Mouse (Mus musculus): ENCODE measurements around the gene Gipc3. TPM values are rescaled to one million over a fixed set of nuclear protein-coding genes. Genes with fewer than 3 reads are reported as not detected.

Gene Gipc3
- polyA plus RNA-seq, 1 experiment from 2014 or later = not detected

GRCm38 (mm10) chr10:81334324-81334723 lies 8.7 kb downstream of the Gipc3 start:
- 0 out of 2 replicates have a peak, but pooled peaks cover 1% of the 10 kb centered on the region for H3K36me3 ChIP-seq
- H3K4me3 ChIP-seq = no peak overlapping the region; the same call in 1 of the 2 replicates
- DNase-seq (ENCODE audit: low spot score) = no peak
- H3K9me3 ChIP-seq (replicated peaks) = no peaks in the 10 kb centered on the region
- H3K27me3 ChIP-seq (ENCODE audit: low read depth, poor library complexity, severe bottlenecking) = peaks cover 76% of the 10 kb centered on the region
- H3K4me1 ChIP-seq = peaks cover 47% of the 10 kb centered on the region
- 62% methylated on average over 11 of the region's 11 CpGs for WGBS
- peak overlapping the region; percentile 86 for H3K27ac ChIP-seq (replicated peaks)

GRCm38 (mm10) chr10:81332277-81332676 lies 10.8 kb downstream of the Gipc3 start:
- H3K9me3 ChIP-seq (replicated peaks) = no peaks in the 10 kb centered on the region
- H3K4me3 ChIP-seq = peak overlapping the region; percentile 36
- H3K36me3 ChIP-seq = peaks cover 16% of the 10 kb centered on the region
- peaks cover 62% of the 10 kb centered on the region for H3K4me1 ChIP-seq
- peak overlapping the region; percentile 61 for H3K27ac ChIP-seq (replicated peaks)
- 13% methylated on average over 29 of the region's 29 CpGs for WGBS
- peaks cover 60% of the 10 kb centered on the region for H3K27me3 ChIP-seq (ENCODE audit: low read depth, poor library complexity, severe bottlenecking)
- DNase-seq (ENCODE audit: low spot score) = no peak

GRCm38 (mm10) chr10:81330007-81330406 lies 13.1 kb downstream of the Gipc3 start:
- Histone ChIP-seq H3K27ac (replicated peaks) (peak overlapping the region; percentile 33; the same call in 1 of the 2 replicates), H3K27me3 (ENCODE audit: low read depth, poor library complexity, severe bottlenecking) (peaks cover 47% of the 10 kb centered on the region), H3K4me1 (peaks cover 52% of the 10 kb centered on the region), H3K4me3 (no peak overlapping the region), H3K9me3 (replicated peaks) (no peaks in the 10 kb centered on the region), H3K36me3 (peaks cover 39% of the 10 kb centered on the region)
- WGBS = 71% methylated on average over 4 of the region's 4 CpGs
- DNase-seq (ENCODE audit: low spot score) = no peak

- H3K36me3 ChIP-seq = peaks cover 45% of the 10 kb centered on the region
- H3K27ac ChIP-seq (replicated peaks) = peak overlapping the region; percentile 33; the same call in 1 of the 2 replicates
- no peak for DNase-seq (ENCODE audit: low spot score)
- WGBS = 79% methylated on average over 10 of the region's 10 CpGs
- 0 out of 2 replicates have a peak overlapping the region, but pooled peaks have one; percentile 1 for H3K4me3 ChIP-seq
- peaks cover 41% of the 10 kb centered on the region for H3K27me3 ChIP-seq (ENCODE audit: low read depth, poor library complexity, severe bottlenecking)
- no peaks in the 10 kb centered on the region for H3K9me3 ChIP-seq (replicated peaks)
- H3K4me1 ChIP-seq = peaks cover 45% of the 10 kb centered on the region
Observed at GRCm38 (mm10) chr10:81329194-81329975, 13.7 kb downstream of the Gipc3 start.

GRCm38 (mm10) chr10:81328386-81328785 lies 14.7 kb downstream of the Gipc3 start, which contains the start of gene Tbxa2r:
Gene Tbxa2r, plus strand, starts transcription at chr10:81328731.
- peaks cover 42% of the 10 kb centered on the region for H3K4me1 ChIP-seq
- H3K27ac ChIP-seq (replicated peaks) = peak within 1 kb of the TSS; percentile 47

GRCm38 (mm10) chr10:81327959-81328358 lies 15.1 kb downstream of the Gipc3 start:
- H3K9me3 ChIP-seq (replicated peaks) = no peaks in the 10 kb centered on the region
- DNase-seq (ENCODE audit: low spot score) = no peak
- 58% methylated on average over 2 of the region's 2 CpGs for WGBS
- peak overlapping the region; percentile 11; the same call in 1 of the 2 replicates for H3K4me3 ChIP-seq
- H3K36me3 ChIP-seq = peaks cover 60% of the 10 kb centered on the region
- H3K27me3 ChIP-seq (ENCODE audit: low read depth, poor library complexity, severe bottlenecking) = peaks cover 28% of the 10 kb centered on the region
- peaks cover 40% of the 10 kb centered on the region for H3K4me1 ChIP-seq
- peak overlapping the region; percentile 47 for H3K27ac ChIP-seq (replicated peaks)

More at GRCm38 (mm10) chr10:81328386-81328785, 14.7 kb downstream of the Gipc3 start, which contains the start of gene Tbxa2r:
- Histone ChIP-seq H3K27me3 (ENCODE audit: low read depth, poor library complexity, severe bottlenecking) (peaks cover 32% of the 10 kb centered on the region), H3K9me3 (replicated peaks) (no peaks in the 10 kb centered on the region), H3K36me3 (peaks cover 55% of the 10 kb centered on the region), H3K4me3 (peak within 1 kb of the TSS; percentile 11; the same call in 1 of the 2 replicates)
- no peak for DNase-seq (ENCODE audit: low spot score)
- whole genome bisulfite sequencing = 26% methylated on average over 10 of the region's 10 CpGs

- peaks cover 69% of the 10 kb centered on the region for H3K36me3 ChIP-seq
- 81% methylated on average over 6 of the region's 6 CpGs for WGBS
- DNase-seq (ENCODE audit: low spot score) = no peak
- peaks cover 40% of the 10 kb centered on the region for H3K4me1 ChIP-seq
- peaks cover 17% of the 10 kb centered on the region for H3K27me3 ChIP-seq (ENCODE audit: low read depth, poor library complexity, severe bottlenecking)
- H3K27ac ChIP-seq (replicated peaks) = no peak overlapping the region; the same call in 1 of the 2 replicates
- no peaks in the 10 kb centered on the region for H3K9me3 ChIP-seq (replicated peaks)
- no peak overlapping the region for H3K4me3 ChIP-seq
Observed at GRCm38 (mm10) chr10:81326858-81327257, 16.2 kb downstream of the Gipc3 start.

- no peak for DNase-seq (ENCODE audit: low spot score)
- no peak overlapping the region for H3K27ac ChIP-seq (replicated peaks)
- H3K36me3 ChIP-seq = peaks cover 69% of the 10 kb centered on the region
- H3K4me3 ChIP-seq = no peak overlapping the region
- H3K9me3 ChIP-seq (replicated peaks) = no peaks in the 10 kb centered on the region
- 97% methylated on average over 18 of the region's 18 CpGs for WGBS
- H3K27me3 ChIP-seq (ENCODE audit: low read depth, poor library complexity, severe bottlenecking) = peaks cover 8% of the 10 kb centered on the region; the same call in 1 of the 2 replicates
- H3K4me1 ChIP-seq = peaks cover 45% of the 10 kb centered on the region
Observed at GRCm38 (mm10) chr10:81325781-81326180, 17.3 kb downstream of the Gipc3 start.

- DNase-seq (ENCODE audit: low spot score) = no peak
- Histone ChIP-seq H3K27ac (replicated peaks) (no peak overlapping the region), H3K27me3 (ENCODE audit: low read depth, poor library complexity, severe bottlenecking) (peaks cover 2% of the 10 kb centered on the region; the same call in 1 of the 2 replicates), H3K9me3 (replicated peaks) (no peaks in the 10 kb centered on the region), H3K4me1 (peaks cover 44% of the 10 kb centered on the region), H3K4me3 (no peak overlapping the region), H3K36me3 (peaks cover 69% of the 10 kb centered on the region)
- 96% methylated on average over 21 of the region's 21 CpGs for WGBS
Observed at GRCm38 (mm10) chr10:81325176-81325575, 17.9 kb downstream of the Gipc3 start.

- 96% methylated on average over 18 of the region's 18 CpGs for whole genome bisulfite sequencing
- peaks cover 43% of the 10 kb centered on the region for H3K4me1 ChIP-seq
- no peak overlapping the region for H3K27ac ChIP-seq (replicated peaks)
- no peak for DNase-seq (ENCODE audit: low spot score)
- no peaks in the 10 kb centered on the region for H3K9me3 ChIP-seq (replicated peaks)
- peak overlapping the region; percentile 20; the same call in 1 of the 2 replicates for H3K4me3 ChIP-seq
- peaks cover 66% of the 10 kb centered on the region for H3K36me3 ChIP-seq
- no peaks in the 10 kb centered on the region for H3K27me3 ChIP-seq (ENCODE audit: low read depth, poor library complexity, severe bottlenecking)
Observed at GRCm38 (mm10) chr10:81323791-81324530, 19.1 kb downstream of the Gipc3 start.

- H3K9me3 ChIP-seq (replicated peaks) = no peaks in the 10 kb centered on the region
- H3K36me3 ChIP-seq = peaks cover 70% of the 10 kb centered on the region
- peak overlapping the region; percentile 98; the same call in 1 of the 2 replicates for H3K4me3 ChIP-seq
- no peaks in the 10 kb centered on the region for H3K27me3 ChIP-seq (ENCODE audit: low read depth, poor library complexity, severe bottlenecking)
- no peak for DNase-seq (ENCODE audit: low spot score)
- peaks cover 44% of the 10 kb centered on the region for H3K4me1 ChIP-seq
- H3K27ac ChIP-seq (replicated peaks) = no peak overlapping the region
- 95% methylated on average over 23 of the region's 23 CpGs for WGBS
Observed at GRCm38 (mm10) chr10:81323141-81323775, 19.8 kb downstream of the Gipc3 start.

GRCm38 (mm10) chr10:81322444-81322843 lies 20.6 kb downstream of the Gipc3 start:
- no peak overlapping the region for H3K27ac ChIP-seq (replicated peaks)
- peaks cover 70% of the 10 kb centered on the region for H3K36me3 ChIP-seq
- WGBS = 96% methylated on average over 27 of the region's 27 CpGs
- H3K4me1 ChIP-seq = peaks cover 44% of the 10 kb centered on the region
- H3K4me3 ChIP-seq = peak overlapping the region; percentile 98
- H3K9me3 ChIP-seq (replicated peaks) = no peaks in the 10 kb centered on the region
- no peaks in the 10 kb centered on the region for H3K27me3 ChIP-seq (ENCODE audit: low read depth, poor library complexity, severe bottlenecking)
- DNase-seq (ENCODE audit: low spot score) = no peak

All from midbrain, embryonic 10.5 days (tissue).